Mouse (Mus musculus) skeletal muscle tissue, adult 2 months (tissue): ENCODE data around the gene Capza2.

ENCODE experiments used
- DNase-seq: peaks from one replicate; pipeline ENCODE4 v3.0.0-alpha.2; 2012; ENCODE audit warnings: low read depth, low spot score

The Capza2 gene

DNA sequence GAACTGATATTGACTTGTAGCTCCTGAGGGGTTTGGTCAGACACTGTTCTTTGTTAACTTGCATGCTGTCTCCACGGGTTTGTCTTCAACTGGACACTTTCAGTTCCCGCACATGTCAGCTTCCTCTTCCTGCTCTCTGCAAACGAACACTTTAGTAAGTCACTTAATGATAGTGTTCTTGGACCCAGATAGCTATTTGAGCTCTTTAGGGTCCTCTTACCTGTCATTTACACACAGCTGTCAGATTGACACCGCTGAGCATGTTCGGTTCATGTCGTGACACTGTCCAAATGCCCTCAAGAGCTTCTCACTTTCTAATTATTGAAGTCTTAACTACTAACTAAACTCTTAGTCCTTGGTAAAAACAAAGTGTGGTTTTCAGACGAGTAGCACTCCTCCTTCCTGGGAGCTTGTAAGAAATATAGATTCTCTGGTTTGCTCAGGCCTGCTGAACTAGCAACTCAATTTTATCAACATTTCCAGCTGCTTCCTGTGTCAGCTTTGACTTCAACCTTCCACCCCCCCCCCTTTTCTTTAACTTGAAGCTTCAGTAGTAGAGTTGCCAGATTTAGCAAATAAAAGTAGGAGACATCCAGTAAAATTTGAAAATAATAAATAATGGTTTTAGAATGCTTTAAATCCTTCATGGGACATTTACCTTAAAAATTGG lies at the start of gene Capza2:
Capza2 (plus strand) TSS at position 620 of the 670 bp plus-strand sequence.
- DNase-seq = peak; percentile 44

GRCm38 (mm10) chr6:17589049-17589952 lies 46.7 kb upstream of the Capza2 start:
- peak; percentile 60 for DNase-seq

DNA sequence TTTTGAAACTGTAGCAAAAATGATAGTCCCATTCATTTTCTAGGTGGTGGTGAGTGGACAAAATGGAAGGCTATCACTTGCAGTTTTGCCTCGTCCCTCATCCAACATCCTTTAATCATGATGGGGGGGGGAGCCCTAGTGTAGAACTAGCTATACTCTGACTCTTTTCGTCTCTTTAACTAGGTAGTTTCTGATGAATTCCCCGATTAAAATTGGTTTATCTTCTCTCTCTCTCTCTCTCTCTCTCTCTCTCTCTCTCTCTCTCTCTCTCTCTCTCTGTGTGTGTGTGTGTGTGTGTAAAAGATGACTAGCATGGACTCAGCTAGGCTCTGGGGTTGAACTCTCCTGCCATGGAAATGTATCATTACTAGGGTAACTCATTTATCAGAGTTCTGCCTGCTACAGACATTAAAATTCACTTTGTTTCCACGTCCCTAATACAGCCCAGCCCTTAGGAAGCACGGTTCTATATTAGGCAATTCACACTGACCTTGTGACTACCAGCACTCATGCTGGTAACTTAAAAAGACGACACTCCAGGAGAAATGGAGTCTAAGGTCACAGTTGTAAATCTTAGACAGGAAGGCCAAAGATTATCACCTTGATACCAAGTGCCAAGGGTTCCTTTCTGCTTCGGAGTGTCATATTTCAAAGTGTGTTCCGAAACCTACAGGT lies 45.9 kb upstream of the Capza2 start:
- DNase-seq = no peak

DNA sequence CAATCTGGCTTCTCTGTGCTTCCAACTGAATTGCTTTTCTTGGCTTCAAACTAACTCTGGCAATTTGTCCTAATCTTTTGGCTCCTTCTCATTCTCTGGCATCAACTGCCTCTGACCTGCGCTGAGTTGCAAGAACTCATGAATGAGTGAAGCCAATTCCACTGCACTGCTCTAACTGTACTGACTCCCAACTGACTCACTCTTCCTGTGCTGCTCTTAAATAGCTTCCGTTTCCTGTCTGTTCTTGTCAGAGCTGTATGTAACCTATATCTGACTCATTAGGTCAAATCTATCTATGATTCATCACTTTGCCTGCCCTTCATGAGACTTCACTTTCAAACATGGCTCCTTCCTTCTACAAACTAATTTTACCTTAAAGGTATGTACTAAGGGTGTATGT lies 42.1 kb upstream of the Capza2 start:
- no peak for DNase-seq

GRCm38 (mm10) chr6:17595712-17596462 lies 40.1 kb upstream of the Capza2 start:
- DNase-seq = peak; percentile 39

GRCm38 (mm10) chr6:17599373-17599772 lies 36.7 kb upstream of the Capza2 start:
- DNase-seq = no peak

GRCm38 (mm10) chr6:17601526-17601925 lies 34.5 kb upstream of the Capza2 start:
- no peak for DNase-seq

DNA sequence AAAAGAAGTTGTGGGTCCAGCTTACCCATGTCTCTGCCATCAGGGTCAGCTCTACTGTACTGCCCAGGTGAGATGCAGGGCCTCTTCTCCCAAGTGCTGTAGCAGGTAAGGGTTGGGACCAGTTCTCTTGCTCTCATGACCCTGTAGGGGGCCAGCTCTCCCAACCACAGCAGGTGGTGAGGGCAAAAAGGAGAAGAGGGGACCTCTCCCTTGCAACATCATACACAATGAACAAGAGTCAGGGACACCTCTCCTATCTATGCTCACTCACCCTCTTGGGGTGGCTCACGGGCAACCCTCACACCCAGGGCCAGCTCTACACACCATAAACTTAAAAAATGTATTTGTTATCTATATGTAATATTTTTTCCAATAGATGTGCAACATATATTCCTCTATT lies 29.1 kb upstream of the Capza2 start:
- DNase-seq = no peak

DNA sequence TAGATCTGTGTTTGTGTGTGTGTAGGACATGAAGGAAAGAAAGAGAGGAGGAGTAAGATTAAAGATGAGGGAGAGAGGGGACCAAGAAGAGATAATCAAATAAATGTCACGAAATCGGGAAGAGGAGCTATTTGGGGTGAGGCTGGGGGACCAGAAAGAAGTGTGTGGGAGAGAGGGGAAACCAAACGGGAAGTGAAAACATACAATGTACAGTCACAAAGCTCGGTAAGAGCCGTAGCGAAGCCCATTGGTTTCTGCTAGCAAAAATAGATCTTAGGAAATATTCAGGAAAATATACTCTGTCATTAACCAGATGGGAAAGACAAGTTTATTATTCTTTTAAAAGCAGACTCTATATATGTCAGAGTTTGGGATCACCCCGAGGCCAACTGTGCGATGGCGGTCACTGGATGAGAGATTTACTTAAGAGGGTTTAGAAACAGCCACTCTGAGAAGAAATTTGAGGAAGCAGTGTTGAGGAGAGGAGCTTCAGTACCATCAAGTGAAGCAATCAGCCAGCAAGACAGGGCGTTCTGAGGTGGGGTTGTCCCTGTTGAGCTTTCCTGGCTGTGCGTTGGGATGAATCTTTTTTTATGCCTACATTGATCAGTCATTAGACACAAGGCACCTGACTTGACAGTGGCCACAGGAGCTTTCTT lies 24.6 kb upstream of the Capza2 start:
- no peak for DNase-seq

DNA sequence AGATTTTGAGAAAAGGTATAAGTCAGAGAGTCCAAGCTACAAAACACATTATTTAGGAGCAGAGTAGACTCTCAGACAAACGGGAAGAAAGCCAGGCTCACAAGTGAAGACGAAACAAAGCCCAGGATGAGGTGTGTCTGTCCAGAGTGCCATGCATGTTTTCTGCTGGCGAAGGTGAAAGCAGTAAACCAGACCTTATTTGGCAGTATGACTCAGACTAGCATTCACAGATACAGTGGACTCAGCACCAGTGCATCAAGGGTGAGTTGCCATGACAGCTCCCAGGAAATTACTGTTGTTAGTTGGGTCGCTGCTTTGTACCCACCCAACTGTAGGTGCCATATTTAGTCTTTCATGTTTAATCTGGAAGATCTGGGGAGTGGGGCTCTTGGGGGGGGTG lies 23.4 kb upstream of the Capza2 start:
- no peak for DNase-seq

DNA sequence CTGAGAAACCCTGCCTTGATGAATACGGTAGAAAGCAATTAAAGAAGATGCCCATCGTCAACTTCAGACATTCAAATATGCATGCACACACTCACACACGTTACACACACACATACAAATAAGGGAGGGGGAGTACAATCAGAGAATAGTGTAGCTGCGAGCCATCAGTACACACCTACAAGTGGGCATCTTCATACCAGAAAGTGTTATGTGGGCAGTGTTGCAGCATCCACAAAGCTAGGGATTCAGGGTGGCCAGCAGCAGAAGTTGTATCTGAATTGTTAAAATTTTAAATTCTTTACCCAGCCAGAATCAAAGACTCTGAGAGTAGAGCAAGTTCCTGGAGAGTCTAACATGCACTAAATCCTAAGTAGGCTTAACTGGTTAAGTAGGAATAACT lies 15.2 kb upstream of the Capza2 start:
- no peak for DNase-seq

DNA sequence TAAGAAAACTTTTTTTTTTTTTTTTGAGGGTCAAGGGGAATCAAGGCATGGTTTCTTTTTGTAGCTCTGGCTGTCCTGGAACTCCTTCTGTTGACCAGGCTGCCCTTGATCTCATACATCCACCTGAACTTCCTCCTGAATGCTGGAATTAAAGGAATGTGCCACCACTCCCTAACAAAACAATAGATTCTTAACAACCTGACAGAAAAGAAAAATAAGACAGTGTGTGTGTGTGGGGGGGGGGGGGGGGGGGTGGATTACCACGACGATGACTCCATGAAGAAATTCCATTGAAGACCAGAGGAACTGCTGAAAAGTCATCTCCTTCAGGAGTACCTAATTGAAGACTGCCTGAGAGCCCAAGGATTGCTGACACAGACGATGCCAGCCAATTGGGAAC lies 14.6 kb upstream of the Capza2 start:
- DNase-seq = no peak

DNA sequence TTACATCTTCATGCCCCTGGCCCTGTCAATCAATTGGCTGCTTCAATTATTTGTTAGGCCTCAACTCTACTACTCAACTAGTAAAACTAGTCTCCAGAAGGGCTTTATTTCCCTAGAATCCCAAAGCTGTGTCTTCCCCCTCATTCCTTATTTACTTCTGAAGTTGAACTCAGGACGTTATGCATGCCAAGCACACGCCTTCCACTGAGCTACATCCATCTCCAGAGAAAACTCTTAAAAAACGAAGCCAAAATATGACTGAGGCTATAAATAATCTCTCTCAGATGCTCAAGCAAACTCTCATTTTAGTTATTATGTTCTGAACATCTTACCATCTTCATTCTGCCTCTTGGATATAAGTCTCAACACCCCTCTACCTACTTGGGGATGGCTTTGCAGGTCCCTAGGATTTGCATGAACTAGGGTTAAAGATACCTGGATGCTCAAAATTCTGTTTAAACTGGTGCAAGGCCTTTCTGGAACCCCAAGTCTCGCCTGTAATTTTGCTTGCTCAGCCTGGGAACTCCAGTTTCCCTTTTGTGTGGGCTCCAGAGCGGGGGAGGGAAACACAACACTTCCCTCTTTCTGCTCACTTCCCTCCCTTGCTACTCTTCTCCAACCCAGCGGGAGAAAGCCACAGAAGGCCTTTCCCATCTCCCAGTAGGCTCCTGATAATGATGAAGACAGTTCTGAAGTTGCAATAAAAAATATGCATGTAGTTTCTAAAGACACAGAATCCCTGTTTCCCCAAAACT lies 7.2 kb upstream of the Capza2 start:
- peak; percentile 40 for DNase-seq

GRCm38 (mm10) chr6:17629756-17630155 lies 6.3 kb upstream of the Capza2 start:
- DNase-seq = no peak

- DNase-seq = peak; percentile 73
Observed at GRCm38 (mm10) chr6:17631611-17632010, 4.4 kb upstream of the Capza2 start.

GRCm38 (mm10) chr6:17633819-17634218 lies 2.2 kb upstream of the Capza2 start:
- DNase-seq = no peak

- DNase-seq = no peak
Observed at GRCm38 (mm10) chr6:17634992-17635391, 1.0 kb upstream of the Capza2 start.

GRCm38 (mm10) chr6:17636764-17637170 lies 733 bp downstream of the Capza2 start:
- peak; percentile 95 for DNase-seq

GRCm38 (mm10) chr6:17637205-17638203 lies 1.5 kb downstream of the Capza2 start:
- peak; percentile 54 for DNase-seq
